Mouse (Mus musculus) hindlimb bud, embryonic 11.5 days (tissue): ENCODE data around the gene Kctd20.

ENCODE experiments used
- DNase-seq: peaks from one replicate; pipeline ENCODE4 v3.0.0-alpha.2; 2012; ENCODE audit warnings: low read depth, low spot score; ENCODE audit errors: extremely low spot score

Gene Kctd20

DNA sequence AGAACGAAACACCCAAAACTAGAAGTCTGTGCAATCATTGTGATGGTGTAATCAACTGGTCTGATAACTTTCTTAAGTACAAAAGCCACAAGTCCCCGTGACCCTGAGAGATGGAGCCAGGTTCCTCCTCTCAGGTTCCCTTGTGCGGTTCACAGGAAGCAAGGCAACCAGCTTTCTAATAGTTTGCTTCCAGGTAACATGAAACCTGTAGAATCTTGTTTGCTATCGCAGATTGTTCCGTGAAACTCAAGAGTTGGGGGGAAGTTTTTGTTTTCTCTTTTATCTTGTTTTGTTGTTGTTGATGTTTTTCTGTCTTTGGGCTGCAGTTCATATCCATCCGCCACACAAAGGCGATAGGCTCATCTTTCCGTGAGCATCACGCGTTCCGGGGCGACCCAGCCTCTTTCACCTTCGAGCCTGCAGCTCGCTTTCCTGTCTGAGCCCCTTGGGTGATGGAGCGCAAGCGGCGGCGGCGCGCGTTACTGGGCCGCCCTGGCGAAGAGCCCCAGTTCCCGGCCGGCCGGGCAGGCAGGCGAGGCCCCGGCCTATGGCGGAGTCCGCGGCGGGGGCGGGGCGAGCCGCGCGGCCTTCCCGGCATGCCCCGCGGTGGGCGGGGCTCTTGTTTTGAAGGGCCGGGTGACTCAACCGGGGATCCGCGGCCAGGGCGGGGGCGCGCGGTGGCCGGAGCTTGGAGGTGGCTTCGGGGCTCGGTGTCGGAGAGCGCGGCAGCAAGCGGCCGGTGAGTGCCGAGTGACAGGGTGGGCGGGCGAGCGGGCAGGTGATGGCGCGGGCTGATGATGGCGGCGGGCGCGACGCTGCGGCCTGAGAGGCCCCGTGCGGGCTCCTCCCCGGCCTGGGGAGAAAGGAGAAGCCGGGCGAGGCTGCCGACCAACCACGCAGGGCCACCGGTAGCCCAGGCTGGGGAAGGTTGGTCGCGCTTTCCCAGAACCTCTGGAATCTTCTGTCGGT, at the start of gene Kctd20:
TSS of gene Kctd20 (plus strand) at position 120 of the 969 bp plus-strand sequence.
- peak; percentile 73 for DNase-seq

DNA sequence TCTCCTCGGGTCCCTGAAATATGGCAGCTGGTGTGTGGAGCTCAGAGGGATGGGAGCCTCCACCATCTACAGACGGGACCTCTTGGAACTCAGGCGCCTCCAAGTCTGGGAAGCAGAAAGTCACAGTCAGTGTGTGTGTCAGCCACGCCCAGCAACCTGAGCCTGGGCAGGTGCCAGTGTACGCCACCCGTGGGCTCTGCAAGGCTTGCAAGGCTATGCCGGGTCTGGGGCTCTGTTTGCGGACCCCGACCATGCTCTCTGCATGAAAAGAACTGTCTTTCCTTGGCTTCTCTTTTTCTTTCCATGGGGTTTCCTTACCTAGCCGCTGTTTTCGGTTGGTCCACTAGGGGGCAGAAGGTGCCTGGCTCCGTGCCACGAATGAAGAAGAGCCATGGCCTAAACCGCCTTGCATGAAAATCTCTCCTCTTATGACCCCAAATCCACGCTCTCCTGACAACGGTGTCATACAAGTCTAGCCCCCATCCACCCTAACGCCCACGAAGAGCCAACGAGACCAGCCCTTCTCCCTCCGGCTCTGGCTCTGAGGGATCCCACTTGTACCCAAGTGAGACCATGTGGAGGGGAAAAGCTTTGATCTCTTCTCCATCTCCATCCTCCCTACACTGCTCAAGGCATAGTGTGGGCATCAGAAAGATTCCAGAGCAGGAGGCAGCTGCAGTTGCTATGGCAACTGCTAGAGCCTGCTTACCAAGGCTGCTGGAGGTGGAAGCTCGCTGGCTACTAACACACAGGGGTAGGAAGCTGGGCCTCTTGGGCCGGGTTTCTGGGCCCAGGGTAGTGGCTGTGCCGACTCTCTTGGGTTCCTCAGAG, 47.0 kb upstream of the Kctd20 start:
- DNase-seq = no peak

DNA sequence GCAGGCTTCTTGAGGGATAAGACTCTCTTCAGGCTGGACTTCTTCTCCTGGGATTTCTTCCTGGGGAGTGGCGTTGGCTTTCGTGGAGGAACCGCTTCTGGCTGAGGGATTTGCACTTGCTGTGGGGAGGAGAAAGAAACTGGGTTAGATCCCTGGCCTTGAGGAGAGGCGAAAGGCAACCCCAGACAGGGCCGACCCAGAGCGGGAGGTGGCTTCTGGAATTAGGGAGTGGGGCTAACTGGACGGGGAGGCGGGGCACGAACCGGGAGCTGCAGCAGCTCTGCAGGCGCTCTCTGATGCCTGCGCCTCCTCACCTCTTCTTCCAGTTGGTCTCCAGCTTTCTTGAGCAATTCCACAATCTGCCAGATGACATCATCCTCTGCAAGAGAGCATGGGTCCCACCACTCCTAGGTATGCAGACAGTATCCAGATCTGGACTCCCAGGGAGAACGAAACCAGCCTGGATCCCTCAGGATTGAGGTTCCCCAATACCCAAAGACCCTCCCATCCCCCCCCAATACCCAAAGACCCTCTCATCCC, 46.3 kb upstream of the Kctd20 start:
- no peak for DNase-seq

DNA sequence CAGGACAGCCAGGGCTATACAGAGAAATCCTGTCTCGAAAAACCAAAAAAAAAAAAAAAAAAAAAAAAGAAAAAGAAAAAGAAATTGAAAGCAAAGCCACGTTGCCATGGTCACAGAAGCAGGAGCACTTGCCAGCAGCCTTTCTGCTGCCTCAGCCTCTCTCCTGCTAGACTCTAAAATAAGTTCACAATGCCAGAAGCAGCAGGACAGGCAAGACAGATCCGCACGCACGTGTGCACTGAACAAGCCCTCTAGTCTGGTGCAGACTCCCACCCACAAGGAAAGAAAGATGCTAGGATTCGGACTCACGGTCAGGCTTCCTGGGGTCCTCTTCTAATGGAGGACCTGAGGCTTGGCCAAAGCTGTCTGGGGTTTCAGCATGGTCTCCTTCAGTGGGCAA, 43.8 kb upstream of the Kctd20 start:
- DNase-seq = no peak

- DNase-seq = no peak
Observed at GRCm38 (mm10) chr17:28909252-28909941, 42.4 kb upstream of the Kctd20 start.

DNA sequence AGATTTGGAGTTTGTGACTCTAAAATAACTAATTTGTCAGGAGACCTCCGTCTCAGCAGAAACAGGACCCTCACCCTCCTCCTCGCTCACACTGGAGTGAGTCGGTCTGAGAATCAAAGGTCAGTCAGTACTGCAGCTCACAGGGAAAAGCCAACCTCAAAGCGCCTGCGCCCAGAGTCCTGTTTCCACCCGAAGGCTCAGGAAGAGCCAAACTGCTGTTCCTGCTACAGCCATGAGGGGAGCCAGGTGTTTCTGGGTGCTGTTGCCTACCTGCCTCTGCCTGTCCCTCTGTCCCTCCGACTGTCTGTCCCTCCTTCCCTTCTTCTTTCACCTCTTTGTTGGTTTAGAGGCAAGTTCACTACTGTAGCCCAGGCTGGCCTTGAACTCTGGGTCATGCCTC, 41.6 kb upstream of the Kctd20 start:
- no peak for DNase-seq

DNA sequence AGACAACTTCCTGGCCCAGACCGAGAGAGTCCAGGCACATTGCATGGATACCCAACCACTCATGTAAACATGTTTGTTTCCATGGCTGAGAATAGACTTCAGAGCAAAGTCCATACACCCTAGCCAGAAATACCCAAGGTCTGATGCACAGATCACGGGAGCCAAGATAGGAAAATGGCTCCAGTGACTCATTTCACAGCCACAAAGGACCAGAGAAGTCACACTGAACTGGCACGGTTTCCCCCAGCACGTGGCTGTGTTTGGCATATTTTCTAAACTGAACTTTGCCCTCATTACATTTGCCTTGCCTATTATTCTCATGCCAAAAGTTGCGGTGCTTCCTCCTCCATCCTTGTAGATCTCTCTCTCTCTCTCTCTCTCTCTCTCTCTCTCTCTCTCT, 38.5 kb upstream of the Kctd20 start:
- DNase-seq = no peak

DNA sequence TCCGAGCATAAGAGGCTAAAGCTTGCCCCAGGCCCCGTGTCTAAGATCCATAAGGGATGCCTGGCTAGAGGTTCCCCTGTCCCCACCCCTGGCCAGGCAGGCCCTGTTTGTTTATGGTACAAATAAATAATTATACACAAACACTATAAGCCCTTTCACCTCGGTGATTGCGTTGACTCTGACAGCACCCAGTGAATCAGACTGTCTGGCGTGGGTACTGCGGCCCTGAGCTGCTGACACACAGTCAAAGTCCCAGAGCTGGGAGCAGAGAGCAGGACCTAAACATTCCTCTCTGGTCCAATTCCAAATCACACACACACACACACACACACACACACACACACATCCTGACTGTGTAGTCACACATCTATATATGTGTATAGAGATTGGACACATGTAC, 37.8 kb upstream of the Kctd20 start:
- no peak for DNase-seq

DNA sequence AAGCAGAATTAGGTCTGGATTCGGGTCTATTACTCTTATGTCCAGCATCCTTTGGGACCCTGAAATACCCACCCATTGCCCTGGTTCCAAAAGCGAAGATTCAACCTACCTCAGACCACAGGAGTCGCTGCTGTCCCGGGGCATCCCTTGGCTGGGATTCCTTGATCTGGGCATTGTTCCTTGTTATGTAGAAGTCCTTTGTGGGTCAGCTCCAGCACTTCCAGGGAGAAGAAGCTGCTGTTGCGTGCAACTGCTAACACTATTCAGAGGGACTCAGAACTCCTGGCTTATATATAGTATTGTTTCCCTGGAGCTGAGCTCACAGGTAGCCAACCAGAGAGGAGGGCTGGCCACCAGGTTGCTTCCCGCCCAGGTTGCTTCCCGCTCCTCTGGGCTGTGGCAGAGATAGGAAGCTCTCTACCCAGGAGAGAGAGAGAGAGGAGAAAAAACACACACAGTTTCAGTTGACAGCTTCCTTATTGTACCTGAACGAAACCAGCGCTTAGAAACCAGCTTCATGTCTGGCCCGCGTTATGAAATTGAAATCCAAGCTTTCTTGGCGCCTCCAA, 36.6 kb upstream of the Kctd20 start, which contains the start of gene 4930539E08Rik:
TSS of gene 4930539E08Rik (minus strand) at position 265 of the 569 bp plus-strand sequence.
- no peak for DNase-seq

- DNase-seq = no peak
Observed at GRCm38 (mm10) chr17:28916520-28916919, 35.2 kb upstream of the Kctd20 start.

DNA sequence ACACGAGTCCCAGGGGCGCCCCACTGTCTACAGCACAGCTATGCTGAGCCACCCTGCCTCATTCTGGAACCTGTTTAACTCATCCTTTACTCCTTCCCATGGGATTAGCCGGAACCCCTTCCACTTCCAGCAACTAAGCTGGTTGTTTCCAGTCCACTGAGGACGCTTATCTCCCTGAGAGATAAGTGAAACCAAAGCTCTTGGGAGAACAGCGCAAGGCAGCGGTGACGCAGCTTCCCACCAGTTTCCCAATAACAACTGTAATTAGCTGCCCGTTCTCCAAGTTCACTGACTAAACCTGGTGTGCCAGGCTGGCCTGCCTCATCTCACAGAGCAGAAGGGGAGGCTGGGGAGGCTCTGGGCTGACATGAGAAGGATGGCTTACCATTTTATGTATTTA, 30.7 kb upstream of the Kctd20 start:
- DNase-seq = no peak

DNA sequence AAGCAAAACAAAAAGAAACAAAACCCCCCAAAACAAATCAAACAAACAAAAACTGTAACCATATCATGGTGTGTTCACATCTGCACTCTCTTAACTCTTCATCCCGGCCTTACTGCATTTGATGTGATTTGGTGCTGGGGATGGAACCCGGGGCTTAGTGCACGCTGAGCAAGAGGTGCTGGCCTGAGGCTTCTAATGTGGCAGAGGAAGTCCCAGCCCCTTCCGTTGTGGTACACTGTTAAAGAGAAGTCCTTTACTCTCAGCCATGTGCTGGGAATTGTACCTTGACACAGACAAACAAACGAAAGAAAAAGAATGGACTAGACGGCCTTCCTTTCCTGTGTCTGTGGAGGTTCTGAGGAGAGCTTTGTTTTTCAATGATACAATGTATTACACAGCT, 29.7 kb upstream of the Kctd20 start:
- no peak for DNase-seq

- DNase-seq = no peak
Observed at GRCm38 (mm10) chr17:28924957-28925595, 26.7 kb upstream of the Kctd20 start.

DNA sequence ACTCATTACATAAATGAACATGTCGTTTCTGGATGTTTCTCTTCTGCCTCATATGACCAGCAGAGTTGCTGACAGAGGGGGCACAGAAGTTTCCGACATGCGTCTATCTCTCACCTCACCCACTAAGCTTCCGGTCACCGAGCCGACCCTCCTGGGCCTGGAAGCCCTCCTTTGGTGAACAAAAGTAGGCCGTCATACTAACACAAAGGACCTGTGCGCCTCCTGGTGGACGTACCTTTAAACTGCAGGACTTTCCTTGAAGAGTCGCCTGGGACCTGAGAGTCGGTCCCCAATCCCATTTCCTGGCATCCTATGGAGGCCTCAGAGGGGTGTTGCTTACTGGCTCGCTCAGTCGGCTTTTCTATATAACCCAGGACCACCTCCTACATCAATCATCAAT, 25.4 kb upstream of the Kctd20 start:
- DNase-seq = peak; percentile 77

- no peak for DNase-seq
Observed at GRCm38 (mm10) chr17:28926866-28927635, 24.7 kb upstream of the Kctd20 start.

DNA sequence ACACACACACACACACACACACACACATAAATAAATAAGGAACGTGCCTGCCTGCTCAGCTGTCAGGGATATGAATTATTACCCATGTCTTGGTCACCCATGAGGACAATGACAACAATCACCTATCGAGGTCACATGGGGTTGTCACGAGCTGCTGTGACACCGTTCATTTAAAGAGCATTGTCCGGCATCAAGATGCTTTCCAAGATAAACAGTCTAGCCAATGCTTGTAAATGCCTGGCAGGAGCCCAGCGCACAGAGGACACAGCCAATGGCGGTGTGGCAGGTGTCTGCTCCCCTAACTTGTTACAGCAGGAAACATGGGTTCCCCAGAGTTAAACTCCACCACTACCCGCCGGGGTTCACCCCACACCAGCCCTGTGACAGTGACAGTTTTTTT, 23.7 kb upstream of the Kctd20 start:
- DNase-seq = no peak

- no peak for DNase-seq
Observed at GRCm38 (mm10) chr17:28929369-28929768, 22.4 kb upstream of the Kctd20 start.

DNA sequence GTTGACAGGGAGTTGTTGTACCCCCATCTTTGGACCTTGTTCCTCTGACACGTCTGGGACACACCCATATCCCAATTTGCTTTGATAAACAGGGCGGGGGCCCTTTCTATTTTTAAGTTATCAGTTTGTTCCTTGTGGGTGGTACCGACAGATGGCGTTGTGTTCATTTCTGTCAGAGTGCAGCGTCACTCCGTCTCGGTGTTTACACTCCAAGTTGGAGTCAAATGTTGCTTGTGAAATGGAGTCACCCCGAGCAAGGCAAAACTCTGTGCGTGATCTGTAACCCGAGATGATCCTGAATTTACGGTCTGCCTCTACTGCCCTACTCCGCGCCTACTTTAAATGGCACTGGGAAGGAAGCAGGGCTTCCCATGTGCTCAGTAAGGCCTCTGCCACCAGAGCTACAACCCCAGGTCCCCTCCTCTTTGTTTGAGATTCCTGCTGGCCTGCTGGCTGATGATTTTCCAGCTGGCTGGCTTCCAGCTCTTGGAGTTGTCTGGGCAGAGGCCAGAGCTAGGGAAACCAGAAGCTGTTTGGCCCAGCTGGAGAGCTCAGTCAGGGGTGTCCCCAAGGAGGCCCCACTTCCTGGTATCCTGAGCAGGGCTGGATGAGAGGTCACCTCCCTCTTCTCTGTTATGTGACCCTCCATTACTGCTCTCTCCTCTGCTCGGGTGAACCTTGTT, 21.2 kb upstream of the Kctd20 start:
- no peak for DNase-seq
